Mouse (Mus musculus) stomach, postnatal 0 days (tissue): Measurements from ENCODE around the gene Cab39.

Source experiments
- CTCF ChIP-seq: IDR thresholded peaks from 2 replicates; pipeline ENCODE4 v1.5.1; 2016; ENCODE audit warnings: antibody characterized with exemption, low read depth, mild to moderate bottlenecking, moderate library complexity
- EP300 ChIP-seq: optimal IDR thresholded peaks from 2 replicates; pipeline ENCODE3; 2016; ENCODE audit warnings: antibody characterized with exemption

- TF ChIP-seq CTCF (no peak), EP300 (no peak)
Measured at GRCm38 (mm10) chr1:85778436-85778835, 14.8 kb upstream of the Cab39 start, which contains the start of gene A630001G21Rik.
